Mouse (Mus musculus): ENCODE results near the gene Stpg2.

The Stpg2 gene

GRCm38 (mm10) chr3:139733156-139733555 is 527.7 kb downstream of the Stpg2 start:
- DNase-seq (ENCODE audit: low read depth, low spot score) = no peak

- DNase-seq (ENCODE audit: low read depth, low spot score) = no peak
These were observed 533.9 kb downstream of the Stpg2 start for GRCm38 (mm10) chr3:139739388-139739787.
